Mouse (Mus musculus) embryonic facial prominence, embryonic 13.5 days (tissue): ENCODE measurements at regions not wholly inside any gene's neighbourhood (a gene's known extent, or its start where the extent isn't known, plus 50 kb on each side); places are given as distances from the start of the nearest gene placed in this dataset.
"Not testable (repeated sequence)": the region's sequence is repeated elsewhere in the genome, so short reads cannot be mapped to it uniquely, and the experiment has no call there.

Experiments
- ATAC-seq: fragments of 200-750 bp; cut with Nextera tagmentation; 2 replicates; pipeline ENCODE4 v1.8.0; 2017; ENCODE audit warnings: low read depth; ENCODE audit not compliant: insufficient number of reproducible peaks, insufficient read depth, low FRiP score, low TSS enrichment
- H3K27ac ChIP-seq: fragments of 300-500 bp; sonication (generic); 2 replicates; pipeline ENCODE4 v1.5.1; 2015; ENCODE audit warnings: moderate library complexity, mild to moderate bottlenecking, inconsistent platforms
- H3K27me3 ChIP-seq: fragments of 300-500 bp; sonication (generic); 2 replicates; pipeline ENCODE4 v1.6.1; 2015; ENCODE audit warnings: mild to moderate bottlenecking, inconsistent platforms
- H3K36me3 ChIP-seq: fragments of 300-500 bp; sonication (generic); 2 replicates; pipeline ENCODE4 v1.6.1; 2015; ENCODE audit warnings: mild to moderate bottlenecking, inconsistent platforms
- H3K4me1 ChIP-seq: fragments of 300-500 bp; sonication (generic); 2 replicates; pipeline ENCODE4 v1.6.1; 2015; ENCODE audit warnings: inconsistent platforms
- H3K4me2 ChIP-seq: fragments of 300-500 bp; sonication (generic); 2 replicates; pipeline ENCODE4 v1.6.1; 2015; ENCODE audit warnings: moderate library complexity, mild to moderate bottlenecking, inconsistent platforms
- H3K4me3 ChIP-seq: fragments of 300-500 bp; sonication (generic); 2 replicates; pipeline ENCODE4 v1.5.1; 2015; ENCODE audit warnings: mild to moderate bottlenecking, inconsistent platforms
- H3K9ac ChIP-seq: fragments of 300-500 bp; sonication (generic); 2 replicates; pipeline ENCODE4 v1.6.1; 2015; ENCODE audit warnings: mild to moderate bottlenecking, inconsistent platforms
- H3K9me3 ChIP-seq: fragments of 300-500 bp; sonication (generic); 2 replicates; pipeline ENCODE4 v1.6.1; 2016; ENCODE audit warnings: inconsistent platforms
- WGBS: fragments of 180-500 bp; shearing (Covaris S2); methylation state at CpG from one replicate; pipeline ENCODE4 v1.1.7; 2015; ENCODE audit warnings: mixed read lengths; 5-methylcytosine and 5-hydroxymethylcytosine counted together

GRCm38 (mm10) chr10:69001654-69002435 is 149.4 kb upstream of the Rhobtb1 start:
- H3K4me3 ChIP-seq: no peak overlapping the region
- H3K27me3 ChIP-seq: no peaks in the 10 kb centered on the region
- 0 out of 2 replicates have a peak, but pooled peaks have one; percentile 37 for ATAC-seq
- no peak overlapping the region for H3K4me2 ChIP-seq
- H3K4me1 ChIP-seq: peaks cover 4% of the 10 kb centered on the region; the same call in 1 of the 2 replicates
- H3K9ac ChIP-seq: no peak overlapping the region
- 92% methylated on average over 12 of the region's 12 CpGs for WGBS
- no peak overlapping the region for H3K27ac ChIP-seq
- 0 out of 2 replicates have a peak, but pooled peaks cover 3% of the 10 kb centered on the region for H3K36me3 ChIP-seq
- peaks cover 3% of the 10 kb centered on the region; the same call in 1 of the 2 replicates for H3K9me3 ChIP-seq

- WGBS: 42% methylated on average over 9 of the region's 9 CpGs
- no peak overlapping the region for H3K4me2 ChIP-seq
- no peak for ATAC-seq
- peaks cover 6% of the 10 kb centered on the region for H3K9me3 ChIP-seq
- no peaks in the 10 kb centered on the region for H3K27me3 ChIP-seq
- no peak overlapping the region for H3K27ac ChIP-seq
- H3K36me3 ChIP-seq: 0 out of 2 replicates have a peak, but pooled peaks cover 3% of the 10 kb centered on the region
- H3K9ac ChIP-seq: no peak overlapping the region
- H3K4me3 ChIP-seq: no peak overlapping the region
- H3K4me1 ChIP-seq: peaks cover 4% of the 10 kb centered on the region; the same call in 1 of the 2 replicates
These were observed 145.9 kb upstream of the Rhobtb1 start for GRCm38 (mm10) chr10:69005199-69005872.

DNA sequence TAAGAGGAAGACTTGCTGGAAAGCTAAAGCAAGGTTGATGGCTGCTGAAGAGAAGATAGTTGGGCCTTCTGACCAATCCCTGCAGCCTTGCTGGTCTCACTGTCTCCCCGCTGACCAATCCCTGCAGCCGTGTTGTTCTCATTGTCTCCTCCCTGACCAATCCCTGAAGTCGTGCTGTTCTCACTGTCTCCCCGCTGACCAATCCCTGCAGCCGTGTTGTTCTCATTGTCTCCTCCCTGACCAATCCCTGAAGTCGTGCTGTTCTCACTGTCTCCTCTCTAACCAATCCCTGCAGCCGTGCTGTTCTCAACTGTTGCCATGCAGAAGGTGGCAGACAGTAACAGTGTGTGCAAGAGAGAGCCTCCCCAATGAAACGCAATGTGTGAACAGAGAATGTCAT is 142.6 kb upstream of the Rhobtb1 start:
- H3K4me2 ChIP-seq, H3K27me3 ChIP-seq, H3K4me1 ChIP-seq, H3K36me3 ChIP-seq, H3K4me3 ChIP-seq, H3K27ac ChIP-seq, H3K9ac ChIP-seq, ATAC-seq, H3K9me3 ChIP-seq: not testable (repeated sequence)
- WGBS: 89% methylated on average over 8 of the region's 8 CpGs

- Histone ChIP-seq H3K9ac (no peak overlapping the region), H3K36me3 (no peaks in the 10 kb centered on the region), H3K9me3 (no peaks in the 10 kb centered on the region), H3K4me1 (no peaks in the 10 kb centered on the region), H3K27ac (no peak overlapping the region), H3K27me3 (no peaks in the 10 kb centered on the region), H3K4me3 (no peak overlapping the region), H3K4me2 (no peak overlapping the region)
- 83% methylated on average over 30 of the region's 30 CpGs for WGBS
- no peak for ATAC-seq
These were observed 130.2 kb upstream of the Rhobtb1 start for GRCm38 (mm10) chr10:69020811-69021743.

- no peaks in the 10 kb centered on the region for H3K36me3 ChIP-seq
- no peaks in the 10 kb centered on the region for H3K9me3 ChIP-seq
- no peak overlapping the region for H3K9ac ChIP-seq
- H3K4me2 ChIP-seq: no peak overlapping the region
- H3K4me1 ChIP-seq: peaks cover 3% of the 10 kb centered on the region; the same call in 1 of the 2 replicates
- H3K27me3 ChIP-seq: no peaks in the 10 kb centered on the region
- H3K4me3 ChIP-seq: no peak overlapping the region
- ATAC-seq: no peak
- no peak overlapping the region for H3K27ac ChIP-seq
- 66% methylated on average over 9 of the region's 9 CpGs for WGBS
These were observed 117.8 kb upstream of the Rhobtb1 start for GRCm38 (mm10) chr10:69033410-69033809.

DNA sequence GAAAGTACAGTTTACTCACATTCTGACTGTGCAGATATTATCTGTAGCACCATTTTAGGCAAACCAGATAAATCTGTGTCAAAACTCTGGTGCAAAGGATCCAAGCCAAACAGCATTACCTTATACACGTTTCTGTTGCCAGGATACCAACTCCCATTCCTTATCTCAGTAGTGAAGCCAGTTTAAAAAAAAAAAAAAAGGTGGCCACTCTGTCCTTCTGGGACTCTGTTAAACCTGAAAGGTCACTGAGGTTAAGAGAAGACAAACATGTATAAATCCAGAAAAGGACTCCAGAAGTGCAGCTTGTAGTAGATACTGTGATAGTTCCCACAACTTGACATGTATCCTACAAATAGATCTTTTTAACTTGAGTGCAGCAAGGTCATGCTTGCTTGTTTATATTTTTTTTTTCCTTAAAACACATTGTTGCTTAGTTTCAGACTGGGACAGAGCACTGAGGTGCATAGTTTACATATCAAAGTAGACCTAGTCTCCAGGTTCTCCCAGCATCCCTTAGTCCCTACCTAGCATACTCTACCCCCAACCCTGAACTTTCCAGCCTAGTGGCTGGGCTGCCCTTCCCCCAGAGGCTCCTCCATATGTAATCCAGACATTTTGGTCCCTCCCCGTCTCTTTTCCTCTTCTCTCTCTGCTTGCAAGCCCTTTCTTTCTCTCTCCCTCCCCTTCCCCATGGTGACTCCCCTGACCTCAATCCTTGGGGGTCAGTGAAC is 116.7 kb upstream of the Rhobtb1 start:
- Histone ChIP-seq H3K27me3 (no peaks in the 10 kb centered on the region), H3K9me3 (no peaks in the 10 kb centered on the region), H3K4me3 (no peak overlapping the region), H3K4me1 (peaks cover 3% of the 10 kb centered on the region; the same call in 1 of the 2 replicates), H3K4me2 (no peak overlapping the region), H3K27ac (no peak overlapping the region), H3K36me3 (no peaks in the 10 kb centered on the region), H3K9ac (no peak overlapping the region)
- 48% methylated on average over 2 of the region's 2 CpGs for WGBS
- no peak for ATAC-seq

- H3K27ac ChIP-seq, H3K27me3 ChIP-seq, H3K4me1 ChIP-seq, H3K36me3 ChIP-seq, H3K4me3 ChIP-seq, H3K9ac ChIP-seq, H3K9me3 ChIP-seq, H3K4me2 ChIP-seq, ATAC-seq: not testable (repeated sequence)
- 71% methylated on average over 4 of the region's 4 CpGs for WGBS
These were observed 115.7 kb upstream of the Rhobtb1 start for GRCm38 (mm10) chr10:69035536-69035935.

GRCm38 (mm10) chr10:69036096-69036495 is 115.1 kb upstream of the Rhobtb1 start:
- Histone ChIP-seq H3K9me3 (no peaks in the 10 kb centered on the region), H3K4me2 (no peak overlapping the region), H3K27ac (no peak overlapping the region), H3K27me3 (no peaks in the 10 kb centered on the region), H3K4me3 (no peak overlapping the region), H3K36me3 (no peaks in the 10 kb centered on the region), H3K9ac (no peak overlapping the region), H3K4me1 (peaks cover 3% of the 10 kb centered on the region; the same call in 1 of the 2 replicates)
- no peak for ATAC-seq
- WGBS: 87% methylated on average over 2 of the region's 2 CpGs

- Histone ChIP-seq H3K9me3 (no peaks in the 10 kb centered on the region), H3K27ac (no peak overlapping the region), H3K4me3 (no peak overlapping the region), H3K4me2 (no peak overlapping the region; the same call in 1 of the 2 replicates), H3K27me3 (no peaks in the 10 kb centered on the region), H3K36me3 (no peaks in the 10 kb centered on the region), H3K9ac (no peak overlapping the region), H3K4me1 (peaks cover 27% of the 10 kb centered on the region)
- no peak for ATAC-seq
- WGBS: 17% methylated on average over 12 of the region's 12 CpGs
These were observed 107.0 kb upstream of the Rhobtb1 start for GRCm38 (mm10) chr10:69044171-69044651.

DNA sequence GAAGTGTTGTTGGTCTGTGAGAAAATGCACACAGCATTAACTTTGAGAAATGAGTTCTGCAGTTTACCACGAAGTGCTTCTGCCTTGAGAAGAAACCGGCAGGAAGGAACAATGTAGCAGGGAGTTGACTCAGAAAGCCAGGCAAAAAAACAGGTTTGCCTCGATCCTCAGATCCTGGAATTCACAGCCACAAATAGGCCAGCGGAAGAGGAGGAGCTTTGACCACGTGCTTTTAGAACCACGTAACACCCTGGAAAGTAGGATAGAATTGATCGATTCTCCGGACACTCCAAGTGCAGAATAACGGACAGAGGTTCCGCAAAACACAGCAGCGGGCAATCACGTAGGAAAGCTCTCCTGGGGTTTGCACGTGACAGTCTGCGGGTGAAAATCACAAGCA is 106.0 kb upstream of the Rhobtb1 start:
- Histone ChIP-seq H3K9ac (no peak overlapping the region), H3K9me3 (no peaks in the 10 kb centered on the region), H3K4me1 (peaks cover 27% of the 10 kb centered on the region), H3K36me3 (no peaks in the 10 kb centered on the region), H3K4me2 (no peak overlapping the region), H3K4me3 (no peak overlapping the region), H3K27me3 (no peaks in the 10 kb centered on the region), H3K27ac (peak overlapping the region; percentile 34; the same call in 1 of the 2 replicates)
- ATAC-seq: no peak
- 56% methylated on average over 14 of the region's 14 CpGs for WGBS
